Mouse (Mus musculus) hindbrain, embryonic 15.5 days (tissue): Measurements from ENCODE around the gene Nav1. TPM values are rescaled to one million over a fixed set of nuclear protein-coding genes. Genes with fewer than 3 reads are reported as not detected.

Source experiments
- ATAC-seq: fragments of 200-750 bp; cut with Nextera tagmentation; 2 replicates; pipeline ENCODE4 v1.8.0; 2017; ENCODE audit warnings: low read depth, moderate number of reproducible peaks, moderate TSS enrichment; ENCODE audit not compliant: low FRiP score
- H3K27ac ChIP-seq: fragments of 300-500 bp; sonication (generic); replicated peaks from 2 replicates; pipeline ENCODE4 v1.5.1; 2015; ENCODE audit warnings: mild to moderate bottlenecking, inconsistent platforms
- H3K27me3 ChIP-seq: fragments of 300-500 bp; sonication (generic); 2 replicates; pipeline ENCODE4 v1.6.1; 2015; ENCODE audit warnings: control low read depth, inconsistent platforms
- H3K36me3 ChIP-seq: fragments of 300-500 bp; sonication (generic); 2 replicates; pipeline ENCODE4 v1.6.1; 2015; ENCODE audit warnings: control low read depth, inconsistent platforms
- H3K4me1 ChIP-seq: fragments of 300-500 bp; sonication (generic); replicated peaks from 2 replicates; pipeline ENCODE4 v1.6.1; 2015; ENCODE audit warnings: control low read depth, inconsistent platforms
- H3K4me2 ChIP-seq: fragments of 300-500 bp; sonication (generic); 2 replicates; pipeline ENCODE4 v1.6.1; 2015; ENCODE audit warnings: moderate library complexity, mild to moderate bottlenecking, inconsistent platforms
- H3K4me3 ChIP-seq: fragments of 300-500 bp; sonication (generic); 2 replicates; pipeline ENCODE4 v1.5.1; 2015; ENCODE audit warnings: mild to moderate bottlenecking, inconsistent platforms
- H3K9ac ChIP-seq: fragments of 300-500 bp; sonication (generic); 2 replicates; pipeline ENCODE4 v1.6.1; 2015; ENCODE audit warnings: inconsistent platforms
- H3K9me3 ChIP-seq: fragments of 300-500 bp; sonication (generic); 2 replicates; pipeline ENCODE4 v1.6.1; 2016; ENCODE audit warnings: control low read depth, inconsistent platforms
- WGBS: fragments of 180-500 bp; shearing (Covaris S2); methylation state at CpG from one replicate; pipeline ENCODE4 v1.1.7; 2015; 5-methylcytosine and 5-hydroxymethylcytosine counted together
- polyA plus RNA-seq: library from polyadenylated mRNA; unstranded; fragments of >200 nt; fragmentation: Nextera tagmentation; extraction: Ambion mirVana; gene quantifications from 2 replicates; pipeline ENCODE4 v1.2.1, GENCODE M21; 2015

Nav1 gene
- polyA plus RNA-seq, 1 experiment from 2014 or later, result 51.3 TPM

DNA sequence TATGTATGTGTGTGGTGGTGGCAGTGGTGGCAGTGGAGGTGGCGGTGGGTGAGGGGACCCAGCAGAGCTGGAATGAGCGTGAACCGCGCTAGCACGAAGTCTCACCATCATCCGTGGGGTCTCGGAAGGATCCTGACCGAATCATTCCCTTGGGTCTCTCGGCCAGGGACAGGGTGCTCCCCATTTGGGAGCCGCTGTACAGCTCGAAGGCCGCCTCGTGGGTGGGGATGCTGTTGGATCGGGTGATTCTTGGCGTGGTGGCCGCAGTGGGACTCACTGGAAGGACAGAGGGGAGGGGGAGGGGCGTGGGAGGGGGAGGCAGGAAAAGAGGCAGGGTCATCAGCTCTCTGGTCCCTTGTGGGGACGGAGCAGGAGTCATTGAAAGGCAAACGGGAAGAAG lies 141.4 kb downstream of the Nav1 start:
- H3K9ac ChIP-seq, result no peak overlapping the region
- H3K27me3 ChIP-seq, result no peaks in the 10 kb centered on the region
- H3K27ac ChIP-seq, result no peak overlapping the region
- peaks cover 75% of the 10 kb centered on the region for H3K36me3 ChIP-seq
- no peaks in the 10 kb centered on the region for H3K9me3 ChIP-seq
- WGBS, result 90% methylated on average over 19 of the region's 19 CpGs
- no peaks in the 10 kb centered on the region for H3K4me1 ChIP-seq
- no peak overlapping the region for H3K4me3 ChIP-seq
- H3K4me2 ChIP-seq, result no peak overlapping the region
- ATAC-seq, result no peak

DNA sequence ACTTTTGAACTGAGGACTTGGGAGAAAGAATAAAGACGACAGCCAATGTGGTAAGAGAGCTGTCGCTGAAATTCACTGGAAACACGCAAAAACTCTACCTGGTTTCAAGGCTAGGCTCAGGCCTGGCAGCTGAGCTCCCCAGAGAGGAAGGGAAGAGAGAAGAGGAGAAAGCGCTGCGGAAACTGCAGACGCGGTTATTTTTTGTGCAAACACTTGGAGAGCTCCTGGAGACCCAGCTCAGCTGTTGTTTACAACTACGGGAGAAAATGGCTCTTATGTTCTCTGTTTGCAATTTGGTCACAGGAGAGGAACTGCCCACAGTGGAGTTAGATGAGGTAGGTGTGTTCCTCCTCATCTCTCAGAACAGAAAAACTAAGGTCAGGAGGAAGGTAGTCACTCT lies 144.4 kb downstream of the Nav1 start:
- no peak overlapping the region for H3K4me2 ChIP-seq
- H3K36me3 ChIP-seq, result peaks cover 75% of the 10 kb centered on the region
- H3K27me3 ChIP-seq, result no peaks in the 10 kb centered on the region
- H3K9me3 ChIP-seq, result no peaks in the 10 kb centered on the region
- WGBS, result 77% methylated on average over 8 of the region's 8 CpGs
- no peak overlapping the region for H3K4me3 ChIP-seq
- no peak overlapping the region for H3K9ac ChIP-seq
- no peak overlapping the region for H3K27ac ChIP-seq
- H3K4me1 ChIP-seq, result no peaks in the 10 kb centered on the region
- no peak for ATAC-seq

GRCm38 (mm10) chr1:135462304-135462703 lies 144.8 kb downstream of the Nav1 start:
- Histone ChIP-seq H3K4me3 (no peak overlapping the region), H3K4me1 (no peaks in the 10 kb centered on the region), H3K9me3 (no peaks in the 10 kb centered on the region), H3K36me3 (peaks cover 71% of the 10 kb centered on the region), H3K27me3 (no peaks in the 10 kb centered on the region), H3K27ac (no peak overlapping the region), H3K9ac (no peak overlapping the region), H3K4me2 (no peak overlapping the region)
- WGBS, result 62% methylated on average over 4 of the region's 4 CpGs
- ATAC-seq, result no peak

GRCm38 (mm10) chr1:135461097-135461730 lies 145.9 kb downstream of the Nav1 start:
- no peaks in the 10 kb centered on the region for H3K27me3 ChIP-seq
- no peaks in the 10 kb centered on the region for H3K4me1 ChIP-seq
- 78% methylated on average over 3 of the region's 3 CpGs for WGBS
- H3K36me3 ChIP-seq, result peaks cover 72% of the 10 kb centered on the region
- H3K27ac ChIP-seq, result no peak overlapping the region
- no peak overlapping the region for H3K4me2 ChIP-seq
- no peak overlapping the region for H3K4me3 ChIP-seq
- H3K9me3 ChIP-seq, result no peaks in the 10 kb centered on the region
- 0 out of 2 replicates have a peak, but pooled peaks have one; percentile 45 for ATAC-seq
- no peak overlapping the region for H3K9ac ChIP-seq

- 93% methylated on average over 16 of the region's 16 CpGs for WGBS
- no peak overlapping the region for H3K4me3 ChIP-seq
These were observed 146.6 kb downstream of the Nav1 start for GRCm38 (mm10) chr1:135460521-135460920.

DNA sequence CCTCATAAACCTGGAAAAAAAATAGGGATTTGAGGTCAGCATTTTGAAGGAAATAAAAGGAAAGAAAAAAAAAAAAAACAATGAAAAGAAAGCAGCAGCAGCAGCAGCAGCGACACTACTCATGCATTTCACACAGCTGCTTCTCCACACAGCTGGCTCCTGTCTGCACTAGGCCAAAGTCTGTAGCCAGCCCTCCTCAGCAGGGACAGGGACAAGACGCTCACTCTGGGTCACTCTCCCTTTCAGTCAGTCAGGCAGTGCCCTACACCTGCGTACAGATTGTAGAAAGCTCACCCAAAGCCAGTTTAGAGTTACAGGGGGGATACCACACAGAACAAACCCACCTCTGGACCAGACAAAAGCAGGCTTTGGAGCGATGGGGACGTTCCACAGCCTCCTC lies 149.2 kb downstream of the Nav1 start:
- H3K4me3 ChIP-seq, result no peak overlapping the region
- ATAC-seq, result no peak
- H3K9me3 ChIP-seq, result no peaks in the 10 kb centered on the region
- no peaks in the 10 kb centered on the region for H3K27me3 ChIP-seq
- H3K9ac ChIP-seq, result no peak overlapping the region
- H3K4me2 ChIP-seq, result no peak overlapping the region
- no peaks in the 10 kb centered on the region for H3K4me1 ChIP-seq
- H3K36me3 ChIP-seq, result peaks cover 72% of the 10 kb centered on the region
- WGBS, result 87% methylated on average over 5 of the region's 5 CpGs
- no peak overlapping the region for H3K27ac ChIP-seq

More at GRCm38 (mm10) chr1:135460521-135460920, 146.6 kb downstream of the Nav1 start:
- Histone ChIP-seq H3K4me1 (no peaks in the 10 kb centered on the region), H3K4me2 (no peak overlapping the region), H3K9me3 (no peaks in the 10 kb centered on the region), H3K36me3 (peaks cover 72% of the 10 kb centered on the region), H3K9ac (no peak overlapping the region), H3K27me3 (no peaks in the 10 kb centered on the region), H3K27ac (no peak overlapping the region)
- ATAC-seq, result no peak

DNA sequence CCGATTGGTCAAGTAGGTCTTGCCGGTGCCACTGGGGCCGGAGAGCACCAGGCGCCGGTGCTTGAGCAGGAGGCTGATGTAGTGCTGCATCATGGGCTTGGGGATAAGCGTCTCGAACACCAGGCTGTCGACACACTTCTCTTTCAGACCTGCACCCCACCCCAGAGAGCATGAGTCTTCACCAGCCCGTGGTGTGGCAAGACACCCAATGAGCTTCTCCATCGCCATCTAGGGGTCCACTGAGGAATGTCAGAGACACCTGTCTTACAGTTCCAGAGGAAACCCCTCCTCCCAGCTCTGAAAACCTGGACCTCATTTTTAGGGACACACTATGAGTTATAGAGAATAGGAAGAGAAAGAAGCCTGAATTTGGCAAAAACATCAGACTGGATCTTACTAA lies 154.8 kb downstream of the Nav1 start:
- 80% methylated on average over 10 of the region's 10 CpGs for WGBS
- H3K36me3 ChIP-seq, result peaks cover 83% of the 10 kb centered on the region
- no peaks in the 10 kb centered on the region for H3K27me3 ChIP-seq
- no peak overlapping the region for H3K27ac ChIP-seq
- no peaks in the 10 kb centered on the region for H3K4me1 ChIP-seq
- 0 out of 2 replicates have a peak, but pooled peaks have one; percentile 8 for ATAC-seq
- H3K9me3 ChIP-seq, result no peaks in the 10 kb centered on the region
- H3K4me3 ChIP-seq, result no peak overlapping the region
- H3K9ac ChIP-seq, result no peak overlapping the region
- H3K4me2 ChIP-seq, result no peak overlapping the region

DNA sequence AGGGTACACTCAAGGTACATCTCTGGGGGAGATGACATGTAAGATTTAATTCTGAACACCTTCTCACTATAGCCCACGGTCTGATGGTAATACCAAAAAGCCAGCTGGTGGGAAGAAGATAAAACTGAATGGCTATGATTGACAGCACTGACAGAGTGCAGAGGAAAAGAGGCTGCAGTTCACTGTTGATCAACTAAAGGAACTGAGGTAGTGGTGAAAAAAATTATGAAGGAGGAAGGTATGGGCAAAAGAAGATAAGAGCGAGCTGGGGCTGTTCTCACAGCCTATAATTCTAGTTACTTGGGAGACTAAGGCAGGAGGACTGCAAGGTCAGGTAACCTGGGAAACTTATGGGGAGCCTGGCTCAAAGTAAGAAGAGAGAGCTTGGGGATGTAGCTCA lies 155.7 kb downstream of the Nav1 start:
- Histone ChIP-seq H3K27ac (no peak overlapping the region), H3K4me3 (no peak overlapping the region), H3K9ac (no peak overlapping the region), H3K9me3 (no peaks in the 10 kb centered on the region), H3K27me3 (no peaks in the 10 kb centered on the region), H3K4me2 (no peak overlapping the region), H3K36me3 (peaks cover 75% of the 10 kb centered on the region), H3K4me1 (no peaks in the 10 kb centered on the region)
- ATAC-seq, result no peak
- WGBS, result 94% methylated on average over 2 of the region's 2 CpGs

DNA sequence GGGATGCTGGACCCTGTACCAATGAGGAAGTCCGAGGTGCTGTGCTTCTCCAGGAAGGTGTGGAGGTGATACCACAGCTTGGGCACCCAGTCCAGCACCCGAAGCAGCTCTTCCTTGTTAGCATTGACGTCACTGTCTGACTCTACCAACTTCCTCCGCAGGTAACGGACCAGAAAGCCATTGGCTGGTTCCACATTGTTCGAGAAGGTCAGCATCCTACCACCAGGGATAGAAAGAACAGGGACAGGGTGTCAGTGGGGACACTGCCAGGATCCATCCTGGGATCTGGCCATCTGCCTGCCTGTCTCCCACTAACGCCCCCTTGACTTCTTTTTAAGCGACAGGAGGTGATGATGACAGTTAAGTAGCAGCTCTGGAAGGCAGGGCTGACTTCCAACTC lies 157.2 kb downstream of the Nav1 start:
- Histone ChIP-seq H3K27me3 (no peaks in the 10 kb centered on the region), H3K4me2 (no peak overlapping the region), H3K9me3 (no peaks in the 10 kb centered on the region), H3K27ac (no peak overlapping the region), H3K4me3 (no peak overlapping the region), H3K36me3 (peaks cover 64% of the 10 kb centered on the region), H3K4me1 (no peaks in the 10 kb centered on the region), H3K9ac (no peak overlapping the region)
- 93% methylated on average over 8 of the region's 8 CpGs for WGBS
- ATAC-seq, result no peak

DNA sequence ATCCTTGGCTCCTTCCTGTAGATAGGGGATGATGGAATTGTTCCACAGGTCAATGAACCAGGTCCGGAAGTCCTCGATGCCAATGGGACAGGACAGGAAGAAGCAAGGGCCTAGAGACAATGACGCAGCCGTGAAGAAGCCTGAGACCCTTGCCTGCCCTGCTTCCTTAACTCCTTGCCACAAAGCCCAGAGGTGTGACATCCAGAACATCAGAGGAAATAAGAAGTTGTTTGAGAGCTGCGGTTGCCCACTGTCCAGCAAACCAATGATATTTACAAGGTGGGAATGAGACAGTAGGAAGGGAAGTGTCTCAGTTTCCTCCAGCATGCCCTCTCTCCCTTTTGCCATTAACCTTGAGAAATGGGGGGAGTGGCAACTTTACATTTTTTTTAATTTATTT lies 158.2 kb downstream of the Nav1 start:
- H3K4me3 ChIP-seq, result no peak overlapping the region
- H3K27me3 ChIP-seq, result no peaks in the 10 kb centered on the region
- 92% methylated on average over 5 of the region's 5 CpGs for WGBS
- H3K27ac ChIP-seq, result no peak overlapping the region
- H3K9me3 ChIP-seq, result no peaks in the 10 kb centered on the region
- H3K4me2 ChIP-seq, result no peak overlapping the region
- H3K4me1 ChIP-seq, result no peaks in the 10 kb centered on the region
- no peak for ATAC-seq
- H3K9ac ChIP-seq, result no peak overlapping the region
- peaks cover 61% of the 10 kb centered on the region for H3K36me3 ChIP-seq

- no peak for ATAC-seq
- whole genome bisulfite sequencing, result 91% methylated on average over 12 of the region's 12 CpGs
- peaks cover 62% of the 10 kb centered on the region for H3K36me3 ChIP-seq
These were observed 163.6 kb downstream of the Nav1 start for GRCm38 (mm10) chr1:135443506-135443905.

DNA sequence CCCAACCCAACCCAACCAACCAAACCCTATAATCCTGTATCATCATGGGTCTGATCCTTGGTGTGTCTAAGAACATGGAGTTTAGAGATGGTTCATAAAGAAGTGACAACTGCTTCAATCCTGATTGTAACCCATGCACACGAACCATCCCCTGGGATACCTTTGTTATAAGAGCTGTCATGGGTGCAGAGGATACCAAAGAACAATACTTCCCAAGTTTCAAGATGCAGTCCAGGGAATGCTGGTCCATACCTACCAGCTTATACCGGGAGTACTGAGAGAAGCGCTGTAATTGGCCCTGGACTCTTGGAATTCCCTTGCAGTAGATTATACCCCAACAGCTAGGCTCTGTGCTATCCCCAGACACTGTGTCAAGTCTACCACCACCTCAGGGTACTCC lies 165.2 kb downstream of the Nav1 start:
- Histone ChIP-seq H3K9me3 (no peaks in the 10 kb centered on the region), H3K4me1 (no peaks in the 10 kb centered on the region), H3K27me3 (no peaks in the 10 kb centered on the region), H3K9ac (no peak overlapping the region), H3K36me3 (peaks cover 68% of the 10 kb centered on the region), H3K27ac (no peak overlapping the region), H3K4me3 (no peak overlapping the region), H3K4me2 (no peak overlapping the region)
- ATAC-seq, result no peak
- WGBS, result 95% methylated on average over 3 of the region's 3 CpGs

More at GRCm38 (mm10) chr1:135443506-135443905, 163.6 kb downstream of the Nav1 start:
- Histone ChIP-seq H3K4me2 (no peak overlapping the region), H3K27me3 (no peaks in the 10 kb centered on the region), H3K27ac (no peak overlapping the region), H3K9ac (no peak overlapping the region), H3K4me1 (no peaks in the 10 kb centered on the region), H3K9me3 (no peaks in the 10 kb centered on the region), H3K4me3 (no peak overlapping the region)

GRCm38 (mm10) chr1:135440986-135441385 lies 166.1 kb downstream of the Nav1 start:
- Histone ChIP-seq H3K27me3 (no peaks in the 10 kb centered on the region), H3K4me1 (no peaks in the 10 kb centered on the region), H3K9me3 (no peaks in the 10 kb centered on the region), H3K4me3 (no peak overlapping the region), H3K9ac (no peak overlapping the region), H3K4me2 (no peak overlapping the region), H3K27ac (no peak overlapping the region), H3K36me3 (peaks cover 68% of the 10 kb centered on the region)
- no peak for ATAC-seq
- WGBS, result 91% methylated on average over 6 of the region's 6 CpGs
